Mouse (Mus musculus) erythroblast, embryonic 14.5 days (primary cell): ENCODE data around the gene Asprv1.

Experiments
- GATA1 ChIP-seq: IDR thresholded peaks from 2 replicates; pipeline ENCODE4 v1.6.1; 2012; ENCODE audit warnings: low read length, inconsistent platforms, mixed read lengths
- TAL1 ChIP-seq: IDR thresholded peaks from 3 replicates; pipeline ENCODE4 v1.6.1; 2012; ENCODE audit warnings: low read length, inconsistent platforms, mixed read lengths

DNA sequence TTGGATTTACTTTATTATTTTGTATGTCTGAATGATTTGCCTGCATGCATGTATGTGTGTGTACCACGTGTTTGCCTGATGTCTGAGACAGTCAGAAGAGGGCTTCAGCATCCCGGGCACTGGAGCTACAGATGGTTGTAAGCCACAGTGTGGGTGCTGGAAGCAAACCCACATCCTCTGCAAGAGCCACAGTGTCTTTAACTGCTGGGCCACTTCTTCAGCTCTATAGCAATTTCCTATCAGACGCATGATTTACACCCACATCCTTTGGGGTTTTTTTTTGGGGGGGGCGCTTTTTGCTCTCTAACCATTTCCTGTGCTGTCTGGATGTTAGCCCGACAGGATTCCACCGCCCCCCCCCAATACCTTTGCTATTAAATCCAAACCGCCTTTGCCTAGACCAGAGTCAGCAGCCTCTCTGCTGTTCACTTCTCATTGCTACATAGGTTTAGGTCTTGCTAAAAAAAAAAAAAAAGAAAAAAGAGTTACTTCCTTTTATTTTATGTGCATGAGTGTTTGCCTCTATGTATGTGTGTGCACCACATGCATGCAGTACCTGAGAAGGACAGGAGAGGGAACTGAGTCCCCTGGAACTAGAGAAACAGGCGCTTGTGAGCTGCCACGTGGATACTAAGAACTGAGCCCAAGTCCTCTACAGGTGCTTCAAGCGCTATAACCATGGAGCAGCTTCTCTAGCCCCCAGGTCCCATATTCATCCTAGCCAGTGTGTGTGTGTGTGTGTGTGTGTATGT is 34.6 kb upstream of the Asprv1 start:
- no peak for TF ChIP-seq TAL1
- no peak for TF ChIP-seq GATA1
